Mouse (Mus musculus): Measurements from ENCODE around the gene Gpr171. TPM values are rescaled to one million over a fixed set of nuclear protein-coding genes. Genes with fewer than 3 reads are reported as not detected.

Gpr171 gene
- total and polyA plus RNA-seq, 3 experiments = 12.6 to 59.4 (median 20.9) TPM

DNA sequence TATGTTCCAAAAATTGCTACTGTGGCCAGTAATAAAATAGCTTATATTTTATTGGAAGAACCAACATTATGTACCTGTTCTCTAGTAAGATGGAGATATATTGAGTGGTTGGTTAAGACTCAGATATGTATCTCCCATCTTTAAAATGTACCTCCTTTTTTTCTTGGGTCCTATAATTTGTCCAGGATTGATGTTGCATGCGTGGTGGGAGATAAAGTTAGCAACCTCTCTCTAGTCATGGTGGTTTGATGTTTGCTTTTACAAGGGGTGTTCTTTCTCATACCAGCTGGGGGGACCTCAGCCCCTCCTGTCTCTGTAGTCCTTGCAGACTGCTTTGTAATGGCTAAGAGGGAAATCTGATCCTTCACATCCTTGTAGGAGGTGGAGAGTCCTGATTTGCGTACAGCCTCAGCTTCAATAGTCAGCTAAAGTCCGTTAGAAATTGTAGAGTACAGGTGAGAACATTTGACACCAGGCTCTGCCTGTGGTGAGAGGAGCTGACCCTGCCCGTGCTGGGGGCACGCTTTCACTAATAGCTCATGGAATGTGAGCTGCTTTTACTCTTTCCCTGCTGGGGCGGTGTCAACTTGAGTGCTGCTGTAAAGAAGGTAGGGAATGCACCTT is 21.2 kb downstream of the Gpr171 start:
- Histone ChIP-seq H3K27ac (ENCODE audit: insufficient read depth, low read depth) (peak overlapping the region; percentile 75), H3K4me1 (ENCODE audit: control insufficient read depth in 1 of 2, insufficient read depth in 2 of 2) (peaks cover 20 to 46% of the 10 kb centered on the region in 2 experiments), H3K79me2 (replicated peaks; ENCODE audit: control insufficient read depth, extremely low read depth, insufficient read depth, poor library complexity, severe bottlenecking) (no peaks in the 10 kb centered on the region), H3K9me3 (replicated peaks; ENCODE audit: low read length) (no peaks in the 10 kb centered on the region), H3K36me3 (replicated peaks in 1 of 2; ENCODE audit: control insufficient read depth in 1 of 2, insufficient read depth in 1 of 2, low read length in 1 of 2) (peaks cover 0 to 11% of the 10 kb centered on the region in 2 experiments), H3K9ac (ENCODE audit: insufficient read depth, low read depth) (no peak overlapping the region; the same call in 1 of the 2 replicates), H3K27me3 (replicated peaks) (no peaks in the 10 kb centered on the region), H3K4me2 (ENCODE audit: insufficient read depth, low read depth, poor library complexity, severe bottlenecking) (peak overlapping the region; percentile 58), H3K4me3 (replicated peaks in 1 of 3; ENCODE audit: low read depth in 2 of 3, low read length in 2 of 3, poor library complexity in 1 of 3) (peak overlapping the region in 1 of 3 experiments; percentile 52)
- in situ Hi-C loops (cut with MboI; ENCODE audit: low pct_ligation_motif_present, low pct_unique_long_range_greater_than_20kb, low sequenced_read_pairs) (loop anchor here (5.0 kb wide), 1 partner anchor 37 kb away; no protein-coding TSS in a partner anchor), dilution Hi-C loops (cut with MboI; ENCODE audit: extremely low pct_ligation_motif_present, extremely low pct_unique_long_range_greater_than_20kb, low sequenced_read_pairs) (no loop called here)
- no peak for DNase-seq (ENCODE audit: extremely low read depth)
- TF ChIP-seq EP300 (IDR thresholded peaks at IDR 0.05; ENCODE audit: low read length) (no peak), TCF12 (IDR thresholded peaks at IDR 0.05; ENCODE audit: low read depth, low read length) (no peak), PAX5 (IDR thresholded peaks at IDR 0.05; ENCODE audit: low read length) (no peak), HCFC1 (IDR thresholded peaks at IDR 0.05; ENCODE audit: low read depth, low read length) (peak; percentile 37; the same call in 1 of the 2 replicates), USF2 (conservative IDR thresholded peaks at IDR 0.05; ENCODE audit: low read depth, low read length) (no peak), CHD2 (IDR thresholded peaks at IDR 0.05; ENCODE audit: low read length) (no peak), ZMIZ1 (IDR thresholded peaks at IDR 0.05; ENCODE audit: low read depth, low read length) (peak; percentile 88), ZKSCAN1 (IDR thresholded peaks at IDR 0.05; ENCODE audit: borderline replicate concordance, low read depth, low read length) (no peak), MAX (IDR thresholded peaks at IDR 0.05; ENCODE audit: low read length) (0 out of 2 replicates have a peak, but pooled peaks have one; percentile 28), MYC (IDR thresholded peaks at IDR 0.05; ENCODE audit: low read depth, low read length) (no peak), TBP (conservative IDR thresholded peaks at IDR 0.05; ENCODE audit: low read depth, low read length) (peak; percentile 93), NELFE (IDR thresholded peaks at IDR 0.05; ENCODE audit: low read depth, low read length) (no peak), CHD1 (IDR thresholded peaks at IDR 0.05; ENCODE audit: low read depth, low read length) (no peak), MEF2A (IDR thresholded peaks at IDR 0.05; ENCODE audit: borderline replicate concordance, low read depth, low read length) (0 out of 2 replicates have a peak, but pooled peaks have one; percentile 18), MXI1 (IDR thresholded peaks at IDR 0.05; ENCODE audit: low read depth, low read length) (no peak), JUND (conservative IDR thresholded peaks at IDR 0.05; ENCODE audit: low read depth, low read length) (no peak)

DNA sequence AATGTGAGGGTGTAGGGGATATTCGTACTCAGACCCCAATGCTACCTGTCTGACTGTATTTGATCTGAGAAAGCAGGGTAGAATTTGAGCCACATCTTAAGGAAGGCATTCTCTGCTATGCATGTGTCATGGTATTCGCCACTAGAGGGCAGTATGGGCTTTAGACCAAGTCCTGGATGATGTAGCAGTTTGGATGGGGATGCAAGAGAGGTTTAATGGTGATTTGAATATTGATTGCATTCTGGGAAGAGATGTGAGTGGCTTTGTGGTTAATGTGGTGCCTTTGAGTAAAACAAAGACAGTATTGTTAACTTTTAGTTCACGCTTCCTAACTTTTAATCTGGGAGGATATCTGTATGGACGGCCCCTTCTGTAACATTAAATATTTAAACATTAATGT is 22.3 kb downstream of the Gpr171 start:
- H3K36me3 ChIP-seq (replicated peaks in 1 of 2; ENCODE audit: control insufficient read depth in 1 of 2, insufficient read depth in 1 of 2, low read length in 1 of 2) = peaks cover 0 to 8% of the 10 kb centered on the region in 2 experiments
- no peak overlapping the region for H3K4me3 ChIP-seq (replicated peaks in 1 of 3; ENCODE audit: low read depth in 2 of 3, low read length in 2 of 3, poor library complexity in 1 of 3)
- no peak overlapping the region for H3K4me2 ChIP-seq (ENCODE audit: insufficient read depth, low read depth, poor library complexity, severe bottlenecking)
- in situ Hi-C loops (cut with MboI; ENCODE audit: low pct_ligation_motif_present, low pct_unique_long_range_greater_than_20kb, low sequenced_read_pairs) = loop anchor here (5.0 kb wide), 1 partner anchor 88 kb away; no protein-coding TSS in a partner anchor
- dilution Hi-C loops (cut with MboI; ENCODE audit: extremely low pct_ligation_motif_present, extremely low pct_unique_long_range_greater_than_20kb, low sequenced_read_pairs) = no loop called here
- no peak overlapping the region for H3K9ac ChIP-seq (ENCODE audit: insufficient read depth, low read depth)
- peaks cover 20 to 46% of the 10 kb centered on the region in 2 experiments for H3K4me1 ChIP-seq (ENCODE audit: control insufficient read depth in 1 of 2, insufficient read depth in 2 of 2)
- no peaks in the 10 kb centered on the region for H3K79me2 ChIP-seq (replicated peaks; ENCODE audit: control insufficient read depth, extremely low read depth, insufficient read depth, poor library complexity, severe bottlenecking)
- H3K27me3 ChIP-seq (replicated peaks) = no peaks in the 10 kb centered on the region
- no peaks in the 10 kb centered on the region for H3K9me3 ChIP-seq (replicated peaks; ENCODE audit: low read length)
- H3K27ac ChIP-seq (ENCODE audit: insufficient read depth, low read depth) = no peak overlapping the region
- DNase-seq (ENCODE audit: extremely low read depth) = peak; percentile 97
- no peak for TF ChIP-seq MAX (IDR thresholded peaks at IDR 0.05; ENCODE audit: low read length)
- TF ChIP-seq ETS1 (conservative IDR thresholded peaks at IDR 0.05; ENCODE audit: low read depth, low read length) = no peak; the same call in 1 of the 2 replicates
- no peak; the same call in 1 of the 2 replicates for TF ChIP-seq JUN (IDR thresholded peaks at IDR 0.05; ENCODE audit: insufficient read depth, low read depth, low read length)
- TF ChIP-seq TCF12 (IDR thresholded peaks at IDR 0.05; ENCODE audit: low read depth, low read length) = peak; percentile 44; the same call in 1 of the 2 replicates
- TF ChIP-seq MXI1 (IDR thresholded peaks at IDR 0.05; ENCODE audit: low read depth, low read length) = no peak; the same call in 1 of the 2 replicates
- 0 out of 2 replicates have a peak, but pooled peaks have one; percentile 30 for TF ChIP-seq SIN3A (IDR thresholded peaks at IDR 0.05; ENCODE audit: low read length)
- no peak for TF ChIP-seq NRF1 (IDR thresholded peaks at IDR 0.05; ENCODE audit: low read depth, low read length)
- TF ChIP-seq UBTF (IDR thresholded peaks at IDR 0.05; ENCODE audit: low read depth, low read length) = no peak
- peak; percentile 16; the same call in 1 of the 2 replicates for TF ChIP-seq ZC3H11A (IDR thresholded peaks at IDR 0.05; ENCODE audit: low read depth, low read length)
- TF ChIP-seq USF2 (conservative IDR thresholded peaks at IDR 0.05; ENCODE audit: low read depth, low read length) = no peak
- TF ChIP-seq JUND (conservative IDR thresholded peaks at IDR 0.05; ENCODE audit: low read depth, low read length) = peak; percentile 69
- TF ChIP-seq ZKSCAN1 (IDR thresholded peaks at IDR 0.05; ENCODE audit: borderline replicate concordance, low read depth, low read length) = no peak
- no peak for TF ChIP-seq TBP (conservative IDR thresholded peaks at IDR 0.05; ENCODE audit: low read depth, low read length)
- no peak for TF ChIP-seq PAX5 (IDR thresholded peaks at IDR 0.05; ENCODE audit: low read length)
- TF ChIP-seq SMC3 (IDR thresholded peaks at IDR 0.05; ENCODE audit: low read depth, low read length) = peak; percentile 74
- no peak for TF ChIP-seq GABPA (IDR thresholded peaks at IDR 0.05; ENCODE audit: insufficient replicate concordance, low read depth, low read length)
- TF ChIP-seq MAZ (IDR thresholded peaks at IDR 0.05; ENCODE audit: low read depth, low read length) = 0 out of 2 replicates have a peak, but pooled peaks have one; percentile 10
- TF ChIP-seq CHD2 (IDR thresholded peaks at IDR 0.05; ENCODE audit: low read length) = no peak
- TF ChIP-seq EP300 (IDR thresholded peaks at IDR 0.05; ENCODE audit: low read length) = peak; percentile 58; the same call in 1 of the 2 replicates
- TF ChIP-seq USF1 (IDR thresholded peaks at IDR 0.05; ENCODE audit: low read depth, low read length) = no peak
- peak; percentile 59 for TF ChIP-seq BHLHE40 (IDR thresholded peaks at IDR 0.05; ENCODE audit: low read depth, low read length)
- no peak for TF ChIP-seq RCOR1 (conservative IDR thresholded peaks at IDR 0.05; ENCODE audit: low read depth, low read length)
- no peak for TF ChIP-seq NELFE (IDR thresholded peaks at IDR 0.05; ENCODE audit: low read depth, low read length)
